Mouse (Mus musculus) G1E (cell line): ENCODE measurements around the gene Isy1.

Source experiments
- CTCF ChIP-seq: IDR thresholded peaks from 2 replicates; pipeline ENCODE4 v1.5.1; 2012; ENCODE audit warnings: low read depth, low read length, inconsistent platforms, mixed read lengths
- GATA1 ChIP-seq: IDR thresholded peaks from 2 replicates; pipeline ENCODE4 v1.6.1; 2012; ENCODE audit warnings: borderline replicate concordance, low read length, inconsistent platforms, mixed read lengths
- POLR2AphosphoS5 ChIP-seq: IDR thresholded peaks from 2 replicates; pipeline ENCODE4 v1.6.1; 2012; ENCODE audit warnings: low read depth, low read length, inconsistent platforms; ENCODE audit not compliant: insufficient replicate concordance
- TAL1 ChIP-seq: conservative IDR thresholded peaks from 2 replicates; pipeline ENCODE4 v1.6.1; 2012; ENCODE audit warnings: low read depth, low read length, inconsistent platforms, mixed read lengths

GRCm38 (mm10) chr6:87789791-87790190, 48.8 kb downstream of the Isy1 start:
- TF ChIP-seq CTCF (no peak), TAL1 (no peak), GATA1 (no peak), POLR2AphosphoS5 (no peak)
